Mouse (Mus musculus): ENCODE measurements at regions not wholly inside any gene's neighbourhood (a gene's known extent, or its start where the extent isn't known, plus 50 kb on each side); places are given as distances from the start of the nearest gene placed in this dataset. TPM values are rescaled to one million over a fixed set of nuclear protein-coding genes. Genes with fewer than 3 reads are reported as not detected.

Small RNA genes lying in the stretch of these regions (microRNA-seq; reads per million reads assigned to microRNA genes)
- not detected for gene Gm23163

Measured in stomach, embryonic 16.5 days (tissue).